Mouse (Mus musculus) forebrain, embryonic 15.5 days (tissue): ENCODE results near the gene Acss2. TPM values are rescaled to one million over a fixed set of nuclear protein-coding genes. Genes with fewer than 3 reads are reported as not detected.

Experiments
- ATAC-seq: fragments of 200-750 bp; cut with Nextera tagmentation; replicated peaks from 2 replicates; pipeline ENCODE4 v1.8.0; 2017; ENCODE audit warnings: mild to moderate bottlenecking, moderate TSS enrichment, moderate library complexity
- H3K27ac ChIP-seq: fragments of 300-500 bp; sonication (generic); replicated peaks from 2 replicates; pipeline ENCODE4 v1.5.1; 2015; ENCODE audit warnings: mild to moderate bottlenecking, inconsistent platforms
- H3K27me3 ChIP-seq: fragments of 300-500 bp; sonication (generic); 2 replicates; pipeline ENCODE4 v1.6.1; 2015; ENCODE audit warnings: inconsistent platforms
- H3K36me3 ChIP-seq: fragments of 300-500 bp; sonication (generic); 2 replicates; pipeline ENCODE4 v1.6.1; 2015; ENCODE audit warnings: mild to moderate bottlenecking, inconsistent platforms
- H3K4me1 ChIP-seq: fragments of 300-500 bp; sonication (generic); 2 replicates; pipeline ENCODE4 v1.6.1; 2015; ENCODE audit warnings: inconsistent platforms
- H3K4me2 ChIP-seq: fragments of 300-500 bp; sonication (generic); replicated peaks from 2 replicates; pipeline ENCODE4 v1.6.1; 2015; ENCODE audit warnings: mild to moderate bottlenecking, inconsistent platforms
- H3K4me3 ChIP-seq: fragments of 300-500 bp; sonication (generic); 2 replicates; pipeline ENCODE4 v1.5.1; 2015; ENCODE audit warnings: mild to moderate bottlenecking, inconsistent platforms
- H3K9ac ChIP-seq: fragments of 300-500 bp; sonication (generic); replicated peaks from 2 replicates; pipeline ENCODE4 v1.6.1; 2015; ENCODE audit warnings: mild to moderate bottlenecking, inconsistent platforms
- H3K9me3 ChIP-seq: fragments of 300-500 bp; sonication (generic); 2 replicates; pipeline ENCODE4 v1.6.1; 2016; ENCODE audit warnings: inconsistent platforms
- WGBS: fragments of 180-500 bp; shearing (Covaris S2); methylation state at CpG from one replicate; pipeline ENCODE4 v1.1.7; 2015; ENCODE audit warnings: mixed read lengths; 5-methylcytosine and 5-hydroxymethylcytosine counted together
- polyA plus RNA-seq: library from polyadenylated mRNA; unstranded; fragments of >200 nt; fragmentation: Nextera tagmentation; extraction: Ambion mirVana; gene quantifications from 2 replicates; pipeline ENCODE4 v1.2.1, GENCODE M21; 2015

The Acss2 gene
- polyA plus RNA-seq, 1 experiment from 2014 or later = 21.6 TPM

GRCm38 (mm10) chr2:155546955-155547354 is 29.2 kb downstream of the Acss2 start:
- H3K27me3 ChIP-seq = no peaks in the 10 kb centered on the region
- H3K9me3 ChIP-seq = no peaks in the 10 kb centered on the region

GRCm38 (mm10) chr2:155552336-155552735 is 34.6 kb downstream of the Acss2 start:
- H3K4me1 ChIP-seq = no peaks in the 10 kb centered on the region
- no peak overlapping the region for H3K9ac ChIP-seq
- no peak overlapping the region for H3K4me2 ChIP-seq
- H3K9me3 ChIP-seq = no peaks in the 10 kb centered on the region
- no peaks in the 10 kb centered on the region for H3K36me3 ChIP-seq
- ATAC-seq = no peak
- H3K27ac ChIP-seq = no peak overlapping the region
- no peaks in the 10 kb centered on the region for H3K27me3 ChIP-seq
- H3K4me3 ChIP-seq = no peak overlapping the region

More at GRCm38 (mm10) chr2:155546955-155547354, 29.2 kb downstream of the Acss2 start:
- no peak overlapping the region for H3K4me2 ChIP-seq
- no peak overlapping the region for H3K27ac ChIP-seq
- no peaks in the 10 kb centered on the region for H3K36me3 ChIP-seq
- no peak for ATAC-seq
- no peaks in the 10 kb centered on the region for H3K4me1 ChIP-seq
- 76% methylated on average over 1 of the region's 1 CpGs for WGBS
- no peak overlapping the region for H3K4me3 ChIP-seq
- no peak overlapping the region for H3K9ac ChIP-seq

GRCm38 (mm10) chr2:155552949-155553354 is 35.2 kb downstream of the Acss2 start:
- no peak for ATAC-seq
- H3K9ac ChIP-seq = no peak overlapping the region
- no peak overlapping the region for H3K4me3 ChIP-seq

GRCm38 (mm10) chr2:155554426-155554985 is 36.8 kb downstream of the Acss2 start:
- no peak overlapping the region for H3K9ac ChIP-seq
- no peak overlapping the region for H3K27ac ChIP-seq
- no peaks in the 10 kb centered on the region for H3K27me3 ChIP-seq
- 90% methylated on average over 2 of the region's 2 CpGs for WGBS
- H3K4me3 ChIP-seq = no peak overlapping the region
- no peak for ATAC-seq
- no peaks in the 10 kb centered on the region for H3K36me3 ChIP-seq
- H3K4me1 ChIP-seq = no peaks in the 10 kb centered on the region
- no peaks in the 10 kb centered on the region for H3K9me3 ChIP-seq
- H3K4me2 ChIP-seq = no peak overlapping the region

More at GRCm38 (mm10) chr2:155552949-155553354, 35.2 kb downstream of the Acss2 start:
- Histone ChIP-seq H3K4me1 (no peaks in the 10 kb centered on the region), H3K27ac (no peak overlapping the region), H3K36me3 (no peaks in the 10 kb centered on the region), H3K4me2 (no peak overlapping the region), H3K27me3 (no peaks in the 10 kb centered on the region), H3K9me3 (no peaks in the 10 kb centered on the region)

- Histone ChIP-seq H3K4me3 (no peak overlapping the region), H3K4me1 (no peaks in the 10 kb centered on the region), H3K27me3 (no peaks in the 10 kb centered on the region), H3K9me3 (no peaks in the 10 kb centered on the region), H3K9ac (no peak overlapping the region), H3K4me2 (no peak overlapping the region), H3K27ac (no peak overlapping the region), H3K36me3 (peaks cover 5% of the 10 kb centered on the region; the same call in 1 of the 2 replicates)
- 67% methylated on average over 1 of the region's 1 CpGs for WGBS
- ATAC-seq = no peak
These were observed 44.5 kb downstream of the Acss2 start for GRCm38 (mm10) chr2:155562209-155562608.

GRCm38 (mm10) chr2:155562934-155563333 is 45.2 kb downstream of the Acss2 start:
- H3K4me2 ChIP-seq = no peak overlapping the region
- H3K36me3 ChIP-seq = peaks cover 5% of the 10 kb centered on the region; the same call in 1 of the 2 replicates
- no peak overlapping the region for H3K9ac ChIP-seq
- no peak overlapping the region for H3K27ac ChIP-seq
- H3K27me3 ChIP-seq = no peaks in the 10 kb centered on the region
- H3K4me3 ChIP-seq = no peak overlapping the region
- no peak for ATAC-seq
- 85% methylated on average over 4 of the region's 4 CpGs for WGBS
- H3K4me1 ChIP-seq = no peaks in the 10 kb centered on the region
- H3K9me3 ChIP-seq = no peaks in the 10 kb centered on the region

GRCm38 (mm10) chr2:155567751-155568150 is 50.0 kb downstream of the Acss2 start:
- 86% methylated on average over 5 of the region's 5 CpGs for WGBS
- ATAC-seq = no peak
- H3K9me3 ChIP-seq = no peaks in the 10 kb centered on the region

GRCm38 (mm10) chr2:155569223-155569807 is 51.6 kb downstream of the Acss2 start:
- no peaks in the 10 kb centered on the region for H3K9me3 ChIP-seq
- ATAC-seq = no peak
- peaks cover 5% of the 10 kb centered on the region; the same call in 1 of the 2 replicates for H3K36me3 ChIP-seq
- H3K4me2 ChIP-seq = no peak overlapping the region
- H3K4me3 ChIP-seq = no peak overlapping the region
- H3K27ac ChIP-seq = no peak overlapping the region
- H3K9ac ChIP-seq = no peak overlapping the region
- no peaks in the 10 kb centered on the region for H3K27me3 ChIP-seq
- H3K4me1 ChIP-seq = no peaks in the 10 kb centered on the region
- 5% methylated on average over 3 of the region's 3 CpGs for WGBS

More at GRCm38 (mm10) chr2:155567751-155568150, 50.0 kb downstream of the Acss2 start:
- Histone ChIP-seq H3K36me3 (peaks cover 5% of the 10 kb centered on the region; the same call in 1 of the 2 replicates), H3K4me3 (no peak overlapping the region), H3K9ac (no peak overlapping the region), H3K4me1 (no peaks in the 10 kb centered on the region), H3K27me3 (no peaks in the 10 kb centered on the region), H3K4me2 (no peak overlapping the region), H3K27ac (no peak overlapping the region)

GRCm38 (mm10) chr2:155573001-155573400 is 55.3 kb downstream of the Acss2 start:
- Histone ChIP-seq H3K4me3 (no peak overlapping the region), H3K4me2 (no peak overlapping the region), H3K9ac (no peak overlapping the region), H3K27me3 (no peaks in the 10 kb centered on the region), H3K36me3 (no peaks in the 10 kb centered on the region), H3K4me1 (0 out of 2 replicates have a peak, but pooled peaks cover 5% of the 10 kb centered on the region), H3K27ac (no peak overlapping the region), H3K9me3 (no peaks in the 10 kb centered on the region)
- 92% methylated on average over 9 of the region's 9 CpGs for WGBS
- no peak for ATAC-seq

- H3K9me3 ChIP-seq = no peaks in the 10 kb centered on the region
- no peak overlapping the region for H3K9ac ChIP-seq
- no peak for ATAC-seq
- no peak overlapping the region for H3K4me2 ChIP-seq
- H3K27ac ChIP-seq = no peak overlapping the region
- no peaks in the 10 kb centered on the region for H3K36me3 ChIP-seq
- WGBS = 75% methylated on average over 7 of the region's 7 CpGs
- H3K4me1 ChIP-seq = 0 out of 2 replicates have a peak, but pooled peaks cover 5% of the 10 kb centered on the region
- H3K4me3 ChIP-seq = no peak overlapping the region
- H3K27me3 ChIP-seq = no peaks in the 10 kb centered on the region
These were observed 56.2 kb downstream of the Acss2 start for GRCm38 (mm10) chr2:155573996-155574395.

- Histone ChIP-seq H3K9ac (no peak overlapping the region), H3K27ac (0 out of 2 replicates have a peak overlapping the region, but pooled peaks have one; percentile 36), H3K4me2 (no peak overlapping the region), H3K4me3 (no peak overlapping the region), H3K27me3 (no peaks in the 10 kb centered on the region), H3K36me3 (no peaks in the 10 kb centered on the region), H3K4me1 (0 out of 2 replicates have a peak, but pooled peaks cover 5% of the 10 kb centered on the region), H3K9me3 (no peaks in the 10 kb centered on the region)
- no peak for ATAC-seq
- 64% methylated on average over 4 of the region's 4 CpGs for WGBS
These were observed 57.0 kb downstream of the Acss2 start for GRCm38 (mm10) chr2:155574700-155575099.

GRCm38 (mm10) chr2:155576656-155577055 is 58.9 kb downstream of the Acss2 start:
- 87% methylated on average over 9 of the region's 9 CpGs for WGBS
- H3K9ac ChIP-seq = no peak overlapping the region
- H3K9me3 ChIP-seq = no peaks in the 10 kb centered on the region
- no peak overlapping the region for H3K4me3 ChIP-seq
- ATAC-seq = no peak
- H3K27ac ChIP-seq = no peak overlapping the region
- H3K27me3 ChIP-seq = no peaks in the 10 kb centered on the region
- H3K36me3 ChIP-seq = no peaks in the 10 kb centered on the region
- 0 out of 2 replicates have a peak, but pooled peaks cover 5% of the 10 kb centered on the region for H3K4me1 ChIP-seq
- H3K4me2 ChIP-seq = no peak overlapping the region
